Mouse (Mus musculus) heart, adult 2 months (tissue): ENCODE measurements at regions not wholly inside any gene's neighbourhood (a gene's known extent, or its start where the extent isn't known, plus 50 kb on each side); places are given as distances from the start of the nearest gene placed in this dataset.

Experiments used
- CTCF ChIP-seq: fragments of 200-600 bp; IDR thresholded peaks from 2 replicates; pipeline ENCODE4 v1.8.1; 2022; ENCODE audit warnings: antibody characterized with exemption, mild to moderate bottlenecking, moderate library complexity
- EP300 ChIP-seq: fragments of 200-500 bp; IDR thresholded peaks from 2 replicates; pipeline ENCODE4 v1.6.1; 2011; ENCODE audit warnings: low read depth, low read length, control low read depth; ENCODE audit not compliant: insufficient read depth

DNA sequence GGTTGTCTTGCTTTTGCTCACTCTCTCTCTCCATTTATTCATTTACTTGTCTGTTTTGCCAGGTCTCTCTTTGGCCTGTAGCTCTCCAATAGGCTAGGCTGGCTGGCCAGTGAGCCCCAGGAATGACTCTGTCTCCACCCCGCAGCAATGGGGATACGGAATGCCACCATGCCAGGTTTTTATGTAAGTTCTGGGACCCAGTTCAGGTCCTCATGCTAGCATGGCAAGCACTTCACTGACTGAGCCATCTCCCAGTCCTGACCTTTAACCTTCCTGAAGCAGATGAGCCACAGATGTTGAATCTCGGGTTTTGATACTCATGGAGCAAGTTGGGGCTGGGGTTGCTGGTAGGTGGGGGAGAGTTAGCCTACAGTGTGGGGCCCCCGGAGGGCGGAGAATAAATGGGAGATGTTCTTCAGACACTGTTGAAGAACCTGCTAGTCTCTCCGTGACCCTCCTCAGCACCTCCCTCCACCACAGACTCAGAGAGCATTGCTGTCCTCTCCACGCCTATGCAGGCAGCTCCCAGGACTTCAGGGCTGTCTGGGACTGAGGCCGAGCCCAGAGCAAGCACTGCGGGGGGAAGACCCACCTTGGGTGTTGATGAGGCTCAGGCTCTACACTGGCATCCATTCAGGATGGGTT lies 83.9 kb downstream of the Gm11733 start:
- no peak for TF ChIP-seq EP300
- TF ChIP-seq CTCF = no peak
